Mouse (Mus musculus) fibroblast of lung, adult 2 months (primary cell): Measurements from ENCODE around the gene Pex6.
"Not testable (repeated sequence)": the region's sequence is repeated elsewhere in the genome, so short reads cannot be mapped to it uniquely, and the experiment has no call there.

ENCODE experiments used
- DNase-seq: peaks from one replicate; pipeline ENCODE4 v3.0.0-alpha.2; 2011; ENCODE audit warnings: low read depth

The Pex6 gene

DNA sequence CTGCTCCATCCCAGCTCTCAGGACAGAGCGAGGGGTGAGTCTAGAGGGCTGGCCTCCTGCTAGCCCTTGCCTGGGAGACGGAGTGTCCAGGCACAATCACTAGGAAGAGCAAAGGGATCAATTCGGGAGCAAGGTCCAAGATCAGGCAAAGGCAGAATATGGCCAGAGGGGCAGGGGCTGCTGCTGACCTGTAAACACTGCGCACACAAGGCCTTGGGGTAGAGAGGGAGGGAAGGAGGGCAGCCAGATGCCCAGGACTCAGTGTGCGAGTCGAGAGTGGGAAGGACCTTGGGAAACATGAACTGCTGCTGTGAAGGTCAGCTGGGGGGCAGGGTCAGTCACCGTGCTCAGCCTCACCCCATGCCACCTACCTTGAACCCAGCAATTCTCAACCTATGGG lies 24.0 kb downstream of the Pex6 start:
- DNase-seq = no peak

DNA sequence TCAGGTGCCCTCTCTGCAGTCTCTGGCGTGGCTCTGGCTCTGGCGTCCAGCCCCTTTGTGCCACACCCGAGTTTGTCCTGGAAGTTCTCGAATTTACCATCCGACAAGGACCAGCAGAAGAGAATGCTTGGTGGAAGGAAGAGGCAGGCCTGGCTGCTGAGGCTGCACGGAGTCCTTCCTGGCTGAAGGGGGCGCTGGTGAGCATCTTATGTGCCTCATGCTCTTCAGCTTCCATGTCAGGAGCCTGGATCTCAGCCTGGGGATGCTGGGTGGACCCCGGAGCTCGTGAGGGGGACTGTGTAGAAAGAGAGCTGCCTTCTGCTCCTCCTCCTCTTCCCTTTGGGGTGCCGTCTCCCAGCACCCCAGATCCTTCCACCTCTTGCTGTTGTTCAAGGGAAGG lies 24.9 kb downstream of the Pex6 start:
- DNase-seq = no peak

DNA sequence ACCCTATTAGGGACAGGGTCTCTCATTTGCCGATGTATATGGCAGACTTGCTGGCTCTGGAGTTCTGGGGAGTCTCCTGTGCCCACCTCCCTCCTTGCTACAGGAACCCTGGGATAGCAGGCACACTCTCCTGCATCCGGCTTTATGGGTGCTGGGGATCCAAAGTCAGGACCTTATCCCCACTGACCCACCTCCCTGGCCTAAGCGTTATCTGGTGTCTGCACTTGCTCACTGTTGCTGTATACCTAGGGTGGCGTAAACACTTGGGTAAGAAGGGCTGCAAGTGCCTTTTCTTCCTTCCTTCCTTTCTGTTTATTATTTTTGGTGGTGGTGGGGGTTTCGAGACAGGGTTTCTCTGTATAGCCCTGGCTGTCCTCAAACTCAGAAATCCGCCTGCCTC lies 30.0 kb downstream of the Pex6 start:
- DNase-seq = no peak

DNA sequence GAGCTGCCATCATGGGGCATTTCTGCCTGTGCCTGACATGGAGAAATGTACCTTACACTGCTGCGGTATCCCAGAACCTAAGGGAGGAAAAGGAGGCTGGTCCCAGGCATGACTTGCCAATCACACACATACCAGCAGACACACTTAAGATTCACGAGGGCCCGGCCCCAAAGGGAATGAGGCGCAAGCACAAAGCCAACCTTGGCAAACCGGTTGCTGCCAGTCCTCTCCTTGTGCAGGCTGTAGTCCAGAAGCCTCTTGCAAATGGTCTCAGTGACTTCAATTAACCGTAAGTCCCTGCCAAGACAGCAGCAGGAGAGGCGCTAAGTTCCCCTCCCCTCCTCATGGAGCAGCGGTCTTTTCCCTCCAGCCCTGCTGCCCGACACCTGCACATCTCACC lies 31.7 kb downstream of the Pex6 start:
- DNase-seq = no peak

DNA sequence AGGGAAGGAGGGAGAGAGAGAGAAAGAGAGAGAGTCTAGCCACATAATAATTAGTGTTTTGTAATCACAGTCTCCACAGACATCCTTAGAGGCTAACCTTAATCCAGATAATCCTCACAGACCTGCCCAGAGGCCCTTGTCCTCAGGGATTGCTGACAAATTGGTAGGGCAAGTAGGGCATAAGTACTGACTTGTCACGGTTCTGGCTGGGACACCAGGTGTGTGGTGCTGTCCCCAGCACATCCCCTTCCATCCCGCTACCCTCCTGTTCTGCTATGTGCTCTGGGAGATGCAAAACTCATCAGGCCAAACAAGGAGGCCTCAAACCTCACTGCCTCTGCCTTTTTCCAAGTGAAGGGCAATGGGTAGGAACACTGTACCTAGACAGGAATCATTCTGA lies 34.2 kb downstream of the Pex6 start:
- no peak for DNase-seq

DNA sequence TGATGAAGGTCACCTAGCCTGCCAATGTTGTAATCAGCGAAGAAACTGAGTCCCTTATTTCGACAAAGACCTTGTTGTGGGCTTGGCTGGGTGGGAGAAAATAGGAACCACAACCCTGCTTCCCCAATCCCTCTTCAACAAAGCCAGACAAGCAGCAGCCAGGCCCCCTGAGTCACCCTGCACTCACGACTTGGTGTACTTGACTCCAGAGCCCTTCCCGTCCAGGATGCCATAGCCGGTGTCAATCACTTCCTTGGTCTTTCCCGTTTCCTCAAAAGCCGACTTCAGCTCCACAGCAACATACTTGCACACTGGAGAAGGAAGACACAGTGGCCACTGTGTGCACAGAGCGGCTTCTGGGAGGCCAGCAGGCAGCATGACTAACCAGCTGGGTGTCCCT lies 36.0 kb downstream of the Pex6 start:
- no peak for DNase-seq

DNA sequence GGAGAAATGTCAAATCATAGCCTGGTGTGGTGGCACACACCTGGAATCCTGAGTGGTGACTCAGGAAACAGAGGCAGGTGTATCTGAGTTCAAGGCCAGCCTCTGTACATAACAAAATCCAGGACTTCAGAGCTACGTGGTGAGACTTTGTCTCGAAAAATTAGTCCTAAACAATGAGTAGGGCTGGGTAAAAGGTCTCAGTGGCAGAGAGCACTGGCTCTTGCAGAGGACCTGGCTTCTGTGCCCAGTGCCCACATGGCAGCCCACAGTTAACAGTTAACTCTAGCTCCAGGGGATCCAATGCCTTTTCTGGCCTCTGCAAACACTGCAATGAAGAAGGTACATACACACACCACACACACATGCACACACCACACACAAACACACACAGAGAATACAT lies 36.5 kb downstream of the Pex6 start:
- DNase-seq = no peak

DNA sequence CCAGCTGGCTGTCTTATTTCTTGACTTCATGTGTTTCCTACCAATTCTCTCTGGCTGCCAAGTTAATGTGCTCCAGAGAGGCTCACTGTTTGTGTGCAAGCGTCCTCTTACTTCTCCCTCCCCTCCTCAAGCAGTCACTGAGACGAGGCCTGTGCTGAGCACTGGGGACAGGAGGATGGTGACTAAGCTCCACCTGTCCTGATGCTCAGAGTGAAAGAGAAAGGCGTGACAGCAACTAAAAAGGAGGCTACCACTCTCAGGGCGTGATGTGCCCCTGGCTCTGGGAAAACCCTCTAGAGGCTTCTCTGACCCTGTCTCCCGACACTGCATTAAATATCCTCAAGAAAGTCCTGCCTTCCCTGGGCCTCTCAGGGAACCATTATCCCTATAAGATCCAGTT lies 38.0 kb downstream of the Pex6 start:
- no peak for DNase-seq

DNA sequence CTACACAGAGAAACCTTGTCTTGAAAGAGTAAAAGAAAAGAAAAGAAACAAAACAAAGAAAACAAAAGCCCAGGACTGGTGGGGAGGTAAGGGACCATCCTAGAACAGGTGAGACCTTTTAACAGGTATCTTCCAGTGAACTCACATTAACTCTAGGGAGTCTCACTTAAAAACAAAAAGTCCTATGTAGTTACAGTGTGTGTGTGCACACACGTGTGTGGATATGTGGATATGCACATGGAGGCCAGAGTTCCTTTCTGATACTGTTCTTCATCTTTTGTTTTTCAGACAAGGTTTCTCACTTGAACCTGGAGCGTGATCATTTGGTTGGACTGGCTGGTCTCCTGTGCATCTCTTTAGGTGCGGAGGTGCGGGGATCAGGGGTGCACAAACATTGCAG lies 39.3 kb downstream of the Pex6 start:
- no peak for DNase-seq

DNA sequence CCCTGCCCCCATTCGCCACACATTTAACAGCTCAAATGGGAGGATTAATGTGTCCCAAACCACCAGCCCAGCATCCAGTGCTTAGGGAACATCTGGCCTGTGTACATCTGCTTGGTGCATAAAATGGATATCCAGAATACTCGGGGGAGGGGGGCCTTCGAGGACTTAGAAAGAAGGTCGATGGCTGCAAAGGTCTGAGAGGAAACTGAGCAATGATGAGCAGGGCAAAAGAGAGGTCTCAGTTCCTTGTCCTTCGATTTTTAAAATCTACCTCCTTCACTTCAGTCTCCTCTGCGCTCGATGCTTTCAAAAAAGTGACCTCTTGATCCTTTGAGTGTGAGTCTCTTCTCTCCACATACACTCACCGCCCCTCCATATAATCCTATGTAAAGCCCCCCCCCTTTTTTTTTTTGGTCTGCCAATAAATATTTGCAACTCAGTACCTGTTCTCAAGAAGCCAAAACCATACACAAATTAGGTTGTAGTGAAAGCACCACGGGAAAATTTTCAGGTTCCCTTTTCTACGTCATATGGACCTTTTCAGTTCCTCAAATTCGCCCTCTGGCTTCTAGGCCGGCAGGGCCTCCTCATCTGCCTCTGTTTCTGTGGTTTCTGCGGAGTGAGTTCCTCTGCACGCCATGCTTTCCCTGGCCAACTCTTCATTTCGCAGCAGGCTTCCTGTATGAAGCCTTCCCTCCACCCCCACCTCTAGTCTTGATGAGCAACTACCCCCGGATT lies 40.0 kb downstream of the Pex6 start:
- peak; percentile 40 for DNase-seq

DNA sequence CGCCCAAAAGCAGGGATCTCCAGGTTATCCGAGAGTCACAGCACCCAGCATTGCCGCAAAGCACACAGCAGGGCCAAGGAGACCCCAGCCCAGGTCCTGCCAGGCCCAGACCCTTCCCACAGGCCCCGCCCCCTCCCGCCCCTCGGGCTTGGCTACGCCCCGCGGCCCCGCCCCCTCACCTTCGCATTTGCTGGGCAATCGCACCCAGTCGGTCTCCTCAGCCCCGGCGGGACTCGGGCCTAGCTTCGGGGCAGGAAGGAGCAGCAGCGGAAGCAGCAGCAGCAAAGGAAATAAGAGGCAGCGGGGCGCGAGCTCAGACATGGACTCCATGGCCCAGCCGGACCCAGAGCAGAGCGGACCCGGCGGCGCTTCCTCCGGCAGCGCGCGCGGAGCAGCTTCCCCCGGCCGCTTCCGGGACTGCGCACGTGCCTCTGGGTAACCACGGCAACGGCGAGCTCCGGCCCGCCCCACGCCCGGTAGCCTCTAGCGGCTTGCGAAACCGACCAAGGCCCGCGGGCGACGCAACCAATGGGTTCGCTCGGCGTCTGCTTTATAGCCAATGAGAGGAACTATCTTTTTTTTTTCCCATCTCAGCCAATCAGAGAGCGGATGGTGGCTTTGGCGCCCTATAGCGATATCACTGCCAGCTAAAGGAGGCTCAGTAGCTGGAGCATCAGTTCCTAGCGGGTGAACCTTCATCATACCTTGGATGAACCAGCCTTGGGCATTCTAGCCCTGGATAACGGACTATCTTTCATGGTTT lies 40.7 kb downstream of the Pex6 start, which contains the start of gene Cnpy3:
TSS of gene Cnpy3 (minus strand) at position 421 of the 763 bp plus-strand sequence.
- DNase-seq = peak; percentile 95

DNA sequence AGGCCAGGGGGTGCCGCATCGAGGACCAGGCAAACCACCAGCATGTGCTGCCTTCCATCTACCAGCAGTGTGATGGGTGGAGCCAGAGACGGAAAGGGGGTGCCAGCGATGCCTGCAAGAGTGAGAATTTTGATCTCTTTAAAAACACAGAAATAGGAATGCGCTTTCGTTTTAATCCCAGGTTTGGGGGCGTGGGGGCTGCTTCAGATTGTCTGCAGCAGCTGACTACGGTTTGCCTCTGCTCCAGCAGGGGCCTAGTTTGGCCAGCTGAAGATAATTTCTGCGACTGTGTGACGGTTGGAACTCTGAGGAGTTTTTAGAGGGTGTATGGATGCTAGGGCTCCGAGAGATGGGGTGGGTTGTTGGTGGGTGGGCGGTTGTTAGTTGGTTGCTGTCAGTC lies 47.5 kb downstream of the Pex6 start:
- no peak for DNase-seq

DNA sequence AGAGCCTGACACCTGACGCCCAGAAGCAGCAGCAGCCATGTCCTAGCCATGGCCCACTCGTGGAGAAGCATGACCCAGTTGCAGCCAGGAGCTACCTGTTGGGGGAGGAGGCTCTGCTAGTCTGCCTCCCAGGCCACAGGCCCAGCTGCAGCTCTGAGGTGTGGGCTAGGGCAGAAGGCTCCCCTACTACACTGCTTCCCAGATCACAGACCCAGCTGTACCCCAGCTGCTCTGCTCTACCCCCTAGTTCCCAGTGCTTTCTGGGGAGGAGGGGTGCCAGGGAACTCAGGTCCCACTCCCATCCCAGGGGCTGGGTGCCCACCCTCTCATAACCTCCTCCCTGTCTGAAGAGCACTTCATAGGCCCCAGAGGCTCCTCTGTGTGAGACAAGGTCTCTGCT lies 52.3 kb downstream of the Pex6 start, which contains the start of gene Ptcra:
TSS of gene Ptcra (minus strand) at position 169 of the 400 bp plus-strand sequence.
- no peak for DNase-seq

DNA sequence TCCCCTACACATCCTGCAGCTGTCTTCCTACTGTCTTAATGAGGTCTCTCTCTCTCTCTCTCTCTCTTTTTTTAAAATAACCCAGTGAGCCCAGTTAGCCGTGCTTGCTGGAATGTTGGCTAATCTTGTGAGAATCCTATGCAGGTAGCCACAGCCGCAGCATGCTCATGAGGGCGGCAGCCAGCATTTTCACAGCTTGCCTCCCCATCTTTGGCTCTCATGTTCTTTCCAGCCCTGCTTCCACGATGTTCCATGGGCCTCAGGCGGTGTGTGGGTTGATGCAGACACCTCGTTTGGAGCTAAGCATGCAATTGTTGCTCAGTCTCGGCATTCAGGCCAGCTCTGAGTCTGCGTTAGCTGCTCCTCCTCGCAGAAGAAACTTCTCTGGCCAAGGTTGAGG lies 53.7 kb downstream of the Pex6 start:
- DNase-seq = not testable (repeated sequence)

DNA sequence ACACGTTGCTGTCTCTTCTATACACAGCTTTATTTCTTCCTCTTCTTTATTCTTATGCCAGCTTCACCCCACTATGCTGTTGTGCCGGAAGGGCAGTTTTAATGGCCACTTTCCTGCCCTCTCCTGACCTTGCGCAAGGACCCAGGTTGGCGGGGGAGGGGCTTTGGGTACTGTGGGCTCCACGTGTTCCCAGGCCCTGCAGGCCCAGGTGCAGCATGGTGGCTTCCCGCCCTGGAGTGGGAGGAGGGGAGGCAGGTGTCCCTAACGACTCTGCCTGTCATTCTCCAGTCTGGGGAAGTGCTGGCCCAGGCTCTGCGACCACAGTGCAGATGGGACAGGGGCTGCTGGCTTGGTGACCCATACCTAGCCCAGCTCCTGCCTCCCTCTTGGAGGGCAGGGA lies 56.6 kb downstream of the Pex6 start:
- DNase-seq = no peak

DNA sequence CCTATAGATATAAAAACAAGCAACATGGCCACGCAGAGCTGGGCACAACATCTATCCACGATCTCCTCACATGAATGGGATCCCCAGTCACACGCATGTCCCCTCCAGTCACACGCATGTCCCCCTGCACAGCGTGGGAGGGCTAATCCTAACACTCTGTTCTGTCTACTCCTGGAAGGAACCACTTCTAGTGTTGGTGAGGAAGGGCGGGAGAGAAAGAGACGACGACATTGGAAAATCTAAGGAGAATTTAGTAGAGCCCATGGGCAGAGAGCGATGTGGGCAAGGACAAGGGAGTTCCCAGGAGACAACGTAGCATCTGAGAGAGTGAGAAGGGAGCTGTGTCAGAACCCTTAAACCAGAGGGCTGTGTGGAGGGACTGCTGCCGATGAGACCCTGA lies 59.3 kb downstream of the Pex6 start:
- no peak for DNase-seq

DNA sequence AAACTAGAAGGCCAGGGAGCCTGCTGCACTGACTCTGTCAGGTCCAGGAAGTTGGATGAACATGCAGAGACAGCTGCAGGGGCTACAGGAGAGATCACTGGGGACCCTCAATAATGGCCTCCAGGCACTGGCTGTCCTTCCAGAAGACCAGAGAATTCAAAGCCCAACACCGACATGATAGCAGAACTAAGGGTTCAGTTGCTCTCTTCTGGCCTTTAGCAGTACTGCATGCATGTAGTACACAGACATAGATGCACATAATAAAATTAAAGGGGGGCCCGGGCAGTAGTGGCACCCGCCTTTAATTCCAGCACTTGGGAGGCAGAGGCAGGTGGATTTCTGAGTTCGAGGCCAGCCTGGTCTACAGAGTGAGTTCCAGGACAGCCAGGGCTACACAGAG lies 59.8 kb downstream of the Pex6 start:
- DNase-seq = no peak

DNA sequence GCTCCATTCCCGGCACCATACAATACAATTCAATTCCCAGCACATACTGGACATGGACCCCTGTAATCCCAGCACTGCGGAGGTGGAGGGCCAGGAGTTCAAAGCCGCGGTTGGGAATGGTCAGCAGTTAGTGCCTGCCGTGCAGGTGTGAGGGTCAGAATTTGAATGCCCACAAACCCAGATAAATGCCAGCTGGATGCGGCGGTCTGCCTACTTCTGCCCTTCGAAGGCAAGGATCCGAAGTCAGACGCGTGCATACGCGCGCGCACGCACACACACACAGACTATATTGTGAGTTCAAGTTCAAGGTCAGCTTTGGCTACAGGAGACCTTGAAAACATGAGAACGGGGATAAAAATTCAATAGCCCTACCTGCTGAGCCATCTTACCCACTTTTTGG lies 60.4 kb downstream of the Pex6 start:
- no peak for DNase-seq

DNA sequence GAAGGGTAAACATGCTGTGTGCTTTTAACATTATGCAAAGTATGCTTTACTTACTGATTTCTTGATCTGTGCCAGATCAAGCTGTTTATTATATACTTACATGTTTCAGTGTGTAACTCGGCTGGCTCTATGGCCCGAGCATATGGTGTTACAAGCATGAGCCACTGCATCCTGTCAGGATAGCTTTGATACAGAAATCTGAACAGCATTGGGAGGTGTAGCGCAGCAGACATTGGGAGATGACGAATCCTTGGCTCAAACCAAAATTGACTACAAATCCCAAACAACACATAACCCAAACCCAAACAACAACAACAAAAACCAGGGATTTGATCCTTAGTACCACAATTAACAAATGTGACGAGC lies 60.8 kb downstream of the Pex6 start:
- no peak for DNase-seq

DNA sequence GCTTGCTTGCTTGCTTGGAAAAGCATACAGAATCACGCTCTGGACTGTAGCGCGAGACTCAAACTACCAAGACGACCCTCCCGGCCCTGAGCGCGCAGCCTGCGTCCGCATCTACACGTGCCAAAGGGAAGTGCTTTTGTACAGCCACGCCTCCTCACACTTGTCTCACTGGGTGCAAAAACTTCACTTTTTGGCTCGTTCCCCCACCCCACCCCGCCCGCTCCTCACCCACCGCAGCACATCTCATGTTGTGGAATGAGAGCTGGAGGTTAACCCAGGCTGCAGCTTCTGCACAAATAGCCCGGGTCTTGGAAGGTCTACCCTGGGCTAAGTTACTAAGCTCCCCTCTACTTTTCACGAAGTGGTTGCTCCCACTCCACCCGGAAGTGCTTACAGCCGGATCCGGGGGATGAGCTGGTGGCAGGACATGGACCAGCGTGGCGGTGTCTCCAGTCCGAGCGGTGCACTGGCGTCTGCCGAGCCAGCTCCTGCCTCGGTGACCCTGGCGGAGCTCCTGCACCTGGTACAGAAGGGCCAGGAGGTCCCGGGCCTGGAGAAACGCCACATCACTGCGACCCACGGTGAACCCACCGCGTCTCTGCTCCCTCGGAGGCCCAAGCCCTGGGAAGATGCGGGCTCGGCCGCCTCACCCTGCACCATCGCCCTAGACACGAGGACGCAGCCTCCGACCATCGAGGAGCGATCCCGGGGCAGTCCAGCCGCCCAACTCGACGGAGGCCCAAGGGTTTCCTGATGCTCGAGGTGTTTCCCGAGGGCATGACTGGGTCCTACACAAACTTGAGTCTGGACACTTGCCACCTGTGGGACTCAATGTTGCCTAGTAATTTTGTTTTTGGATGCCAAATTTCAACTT lies 61.4 kb downstream of the Pex6 start, which contains the start of gene 2310039H08Rik:
TSS of gene 2310039H08Rik (plus strand) at position 232 of the 874 bp plus-strand sequence.
- DNase-seq = peak; percentile 65

DNA sequence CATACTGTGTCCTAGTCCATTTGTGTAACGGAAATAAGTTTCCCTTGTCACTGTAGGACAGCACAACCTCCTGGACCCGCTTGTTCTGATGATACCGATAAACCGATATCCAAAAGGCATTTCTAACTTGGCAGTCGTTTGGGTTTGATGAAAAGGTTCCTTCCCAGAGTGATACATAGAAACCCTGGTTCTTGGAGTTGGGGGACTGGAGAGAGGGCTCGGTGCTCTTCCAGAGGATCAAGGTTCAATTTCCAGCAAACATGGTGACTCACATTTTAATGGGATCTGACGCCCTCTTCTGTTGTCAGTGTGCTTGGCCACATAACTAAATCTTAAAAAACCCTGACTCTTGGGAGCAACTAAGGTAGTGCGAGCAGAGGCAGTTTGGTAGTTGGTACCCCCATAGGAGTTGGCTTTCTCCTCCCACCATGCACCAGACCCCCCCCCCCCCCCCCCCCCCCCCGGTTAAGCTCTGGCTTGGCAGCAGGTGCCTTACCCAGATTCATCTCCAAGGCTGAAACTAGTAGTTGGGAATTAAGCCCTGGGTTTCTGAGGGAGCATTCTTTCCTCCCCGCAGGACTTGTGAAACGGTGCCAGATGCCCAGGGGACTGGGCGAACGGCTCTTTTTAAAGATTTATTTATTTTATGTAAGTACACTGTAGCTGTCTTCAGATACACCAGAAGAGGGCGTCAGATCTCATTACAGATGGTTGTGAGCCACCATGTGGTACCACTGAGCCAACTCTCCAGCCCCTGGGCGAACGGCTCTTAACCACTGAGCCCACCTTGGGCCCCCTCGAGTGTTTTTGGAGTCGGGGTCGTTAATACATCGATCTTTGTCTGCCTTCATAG lies 62.2 kb downstream of the Pex6 start:
- DNase-seq = no peak

DNA sequence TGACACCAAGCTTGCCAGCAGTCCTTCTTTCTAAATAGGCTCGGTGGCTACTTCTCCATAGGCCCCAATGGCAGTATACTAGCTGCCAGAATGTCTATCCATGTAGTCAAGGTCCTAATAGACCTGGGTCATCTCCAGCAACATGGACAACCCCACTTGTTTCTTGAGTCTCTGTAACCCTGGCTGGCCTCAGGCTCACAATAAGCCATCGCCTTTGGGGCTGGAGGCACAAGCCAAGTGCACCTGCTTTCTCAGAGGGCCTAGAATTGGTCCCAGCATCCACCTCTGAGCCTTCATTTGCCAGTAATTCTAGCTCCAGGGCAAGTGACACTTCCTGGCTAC lies 62.8 kb downstream of the Pex6 start:
- DNase-seq = no peak
